Comparison of ENCODE assay signal across 17 mouse cellular contexts in the genomic region with DNA sequence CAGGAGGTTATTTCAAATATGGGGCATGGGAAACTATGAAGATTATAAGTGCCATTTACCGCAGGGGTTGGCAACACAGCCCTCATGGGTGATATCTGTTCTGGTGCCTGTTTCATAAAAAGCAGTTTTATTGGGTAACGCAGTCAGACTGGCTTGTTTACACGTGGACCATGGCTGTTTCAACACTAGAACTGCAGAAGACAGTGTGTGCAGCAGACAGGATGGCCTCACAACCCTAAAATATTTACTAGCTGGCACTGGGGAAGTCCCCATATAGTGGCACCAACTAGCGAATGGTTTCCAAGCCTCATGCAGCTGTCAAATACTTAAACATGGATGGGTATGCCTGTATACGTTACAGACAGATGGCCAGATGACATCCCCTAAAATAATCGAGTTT.
"Had no signal": no experiment of that assay in that cellular context is flagged by ENCODE, and none has a peak within 500 bp of the region (broad histone marks: within the 10 kb centered on the region; RNA-seq: fewer than 3 reads in every experiment).

No protein-coding gene starts in this region.

- H3K9me3 ChIP-seq: limb, embryonic 10.5 days; megakaryocyte, embryonic 14.5 days; midbrain, embryonic 15.5 days; neural tube, embryonic 13.5 days had no signal

- H3K4me2 ChIP-seq: lung, embryonic 14.5 days; midbrain, embryonic 11.5 days; midbrain, embryonic 15.5 days; neural tube, embryonic 13.5 days had no signal

- DNase-seq: kidney, adult 11 months; kidney, adult 9 months; kidney, postnatal 4 days; lung, embryonic 14.5 days; lung, postnatal 14 days; retina, postnatal 1 day; right cerebral cortex, postnatal 4 days; spleen, adult 18-20 months; thymus, postnatal 36 days had no signal

- H3K4me3 ChIP-seq: left cerebral cortex, adult 2 months; limb, embryonic 10.5 days; megakaryocyte, embryonic 14.5 days; midbrain, embryonic 15.5 days; neural tube, embryonic 13.5 days had no signal

- ATAC-seq: midbrain, embryonic 15.5 days had no signal

- H3K9ac ChIP-seq: liver, embryonic 14.5 days; lung, embryonic 14.5 days; midbrain, embryonic 15.5 days; neural tube, embryonic 13.5 days had no signal

- H3K36me3 ChIP-seq: limb, embryonic 10.5 days; midbrain, embryonic 15.5 days; neural tube, embryonic 13.5 days had no signal

- H3K27ac ChIP-seq: kidney, postnatal 0 days; limb, embryonic 10.5 days; liver, embryonic 14.5 days; midbrain, embryonic 15.5 days; neural tube, embryonic 13.5 days had no signal

- H3K27me3 ChIP-seq: megakaryocyte, embryonic 14.5 days; midbrain, embryonic 15.5 days; neural tube, embryonic 13.5 days had no signal
